Mouse (Mus musculus): ENCODE measurements around the gene Dmxl2. TPM values are rescaled to one million over a fixed set of nuclear protein-coding genes. Genes with fewer than 3 reads are reported as not detected.

The Dmxl2 gene
- polyA plus RNA-seq, 1 experiment = 0.25 TPM

- H3K79me3 ChIP-seq (ENCODE audit: low read depth) = no peaks in the 10 kb centered on the region
- H3ac ChIP-seq (ENCODE audit: control insufficient read depth, insufficient read length, low read depth) = no peak overlapping the region
- no peaks in the 10 kb centered on the region for H3K79me2 ChIP-seq (ENCODE audit: control insufficient read depth, insufficient read depth)
- no peak overlapping the region for H3K4me3 ChIP-seq (ENCODE audit: insufficient read depth, poor library complexity, severe bottlenecking)
- H3K36me3 ChIP-seq (ENCODE audit: control insufficient read depth, insufficient read depth) = no peaks in the 10 kb centered on the region
- TF ChIP-seq MYOD1 (IDR thresholded peaks at IDR 0.05; ENCODE audit: control insufficient read depth, insufficient read length, low read depth) = no peak
- TF ChIP-seq CTCF (IDR thresholded peaks at IDR 0.05; ENCODE audit: control insufficient read depth, insufficient read depth, insufficient read length) = no peak
- no peak for TF ChIP-seq USF1 (IDR thresholded peaks at IDR 0.05; ENCODE audit: low read depth)
- TF ChIP-seq MAX (IDR thresholded peaks at IDR 0.05) = no peak
- no peak for TF ChIP-seq FOSL1 (IDR thresholded peaks at IDR 0.05; ENCODE audit: insufficient read depth, low read length, poor library complexity, severe bottlenecking)
- no peak for TF ChIP-seq MYOG (IDR thresholded peaks at IDR 0.05; ENCODE audit: control insufficient read depth, extremely low read depth, insufficient read length)
- no peak for TF ChIP-seq CEBPB (IDR thresholded peaks at IDR 0.05; ENCODE audit: low read depth)
- H3K27me3 ChIP-seq (ENCODE audit: control insufficient read depth, insufficient read depth, insufficient read length) = peaks cover 30% of the 10 kb centered on the region
Observed at GRCm38 (mm10) chr9:54499791-54500190, 1.6 kb downstream of the Dmxl2 start.

GRCm38 (mm10) chr9:54499291-54499690 lies 2.1 kb downstream of the Dmxl2 start:
- H3K36me3 ChIP-seq (ENCODE audit: control insufficient read depth, insufficient read depth) = no peaks in the 10 kb centered on the region
- TF ChIP-seq MYOG (IDR thresholded peaks at IDR 0.05; ENCODE audit: control insufficient read depth, extremely low read depth, insufficient read length) (no peak), CEBPB (IDR thresholded peaks at IDR 0.05; ENCODE audit: low read depth) (no peak), CTCF (IDR thresholded peaks at IDR 0.05; ENCODE audit: control insufficient read depth, insufficient read depth, insufficient read length) (no peak), MYOD1 (IDR thresholded peaks at IDR 0.05; ENCODE audit: control insufficient read depth, insufficient read length, low read depth) (no peak), MAX (IDR thresholded peaks at IDR 0.05) (no peak), USF1 (IDR thresholded peaks at IDR 0.05; ENCODE audit: low read depth) (no peak), FOSL1 (IDR thresholded peaks at IDR 0.05; ENCODE audit: insufficient read depth, low read length, poor library complexity, severe bottlenecking) (no peak)
- no peak overlapping the region for H3ac ChIP-seq (ENCODE audit: control insufficient read depth, insufficient read length, low read depth)
- H3K79me3 ChIP-seq (ENCODE audit: low read depth) = no peaks in the 10 kb centered on the region
- peaks cover 31% of the 10 kb centered on the region for H3K27me3 ChIP-seq (ENCODE audit: control insufficient read depth, insufficient read depth, insufficient read length)
- H3K79me2 ChIP-seq (ENCODE audit: control insufficient read depth, insufficient read depth) = no peaks in the 10 kb centered on the region
- H3K4me3 ChIP-seq (ENCODE audit: insufficient read depth, poor library complexity, severe bottlenecking) = no peak overlapping the region

GRCm38 (mm10) chr9:54490431-54490830 lies 11.0 kb downstream of the Dmxl2 start:
- no peak overlapping the region for H3ac ChIP-seq (ENCODE audit: control insufficient read depth, insufficient read length, low read depth)
- H3K79me2 ChIP-seq (ENCODE audit: control insufficient read depth, insufficient read depth) = no peaks in the 10 kb centered on the region
- peaks cover 7% of the 10 kb centered on the region for H3K27me3 ChIP-seq (ENCODE audit: control insufficient read depth, insufficient read depth, insufficient read length)
- TF ChIP-seq FOSL1 (IDR thresholded peaks at IDR 0.05; ENCODE audit: insufficient read depth, low read length, poor library complexity, severe bottlenecking) (no peak), CEBPB (IDR thresholded peaks at IDR 0.05; ENCODE audit: low read depth) (no peak), CTCF (IDR thresholded peaks at IDR 0.05; ENCODE audit: control insufficient read depth, insufficient read depth, insufficient read length) (no peak)
- no peaks in the 10 kb centered on the region for H3K79me3 ChIP-seq (ENCODE audit: low read depth)
- H3K4me3 ChIP-seq (ENCODE audit: insufficient read depth, poor library complexity, severe bottlenecking) = no peak overlapping the region
- no peaks in the 10 kb centered on the region for H3K36me3 ChIP-seq (ENCODE audit: control insufficient read depth, insufficient read depth)

GRCm38 (mm10) chr9:54489599-54489998 lies 11.8 kb downstream of the Dmxl2 start:
- Histone ChIP-seq H3K79me3 (ENCODE audit: low read depth) (no peaks in the 10 kb centered on the region), H3K36me3 (ENCODE audit: control insufficient read depth, insufficient read depth) (no peaks in the 10 kb centered on the region), H3ac (ENCODE audit: control insufficient read depth, insufficient read length, low read depth) (no peak overlapping the region), H3K27me3 (ENCODE audit: control insufficient read depth, insufficient read depth, insufficient read length) (peaks cover 3% of the 10 kb centered on the region), H3K4me3 (ENCODE audit: insufficient read depth, poor library complexity, severe bottlenecking) (no peak overlapping the region), H3K79me2 (ENCODE audit: control insufficient read depth, insufficient read depth) (no peaks in the 10 kb centered on the region)
- TF ChIP-seq CEBPB (IDR thresholded peaks at IDR 0.05; ENCODE audit: low read depth) (no peak), CTCF (IDR thresholded peaks at IDR 0.05; ENCODE audit: control insufficient read depth, insufficient read depth, insufficient read length) (no peak), MYOG (IDR thresholded peaks at IDR 0.05; ENCODE audit: control insufficient read depth, extremely low read depth, insufficient read length) (no peak), MAX (IDR thresholded peaks at IDR 0.05) (no peak), FOSL1 (IDR thresholded peaks at IDR 0.05; ENCODE audit: insufficient read depth, low read length, poor library complexity, severe bottlenecking) (no peak), USF1 (IDR thresholded peaks at IDR 0.05; ENCODE audit: low read depth) (no peak), MYOD1 (IDR thresholded peaks at IDR 0.05; ENCODE audit: control insufficient read depth, insufficient read length, low read depth) (no peak)

- TF ChIP-seq FOSL1 (IDR thresholded peaks at IDR 0.05; ENCODE audit: insufficient read depth, low read length, poor library complexity, severe bottlenecking) (no peak), MYOG (IDR thresholded peaks at IDR 0.05; ENCODE audit: control insufficient read depth, extremely low read depth, insufficient read length) (no peak), MAX (IDR thresholded peaks at IDR 0.05) (no peak), MYOD1 (IDR thresholded peaks at IDR 0.05; ENCODE audit: control insufficient read depth, insufficient read length, low read depth) (no peak), CTCF (IDR thresholded peaks at IDR 0.05; ENCODE audit: control insufficient read depth, insufficient read depth, insufficient read length) (no peak), CEBPB (IDR thresholded peaks at IDR 0.05; ENCODE audit: low read depth) (no peak), USF1 (IDR thresholded peaks at IDR 0.05; ENCODE audit: low read depth) (no peak)
- H3K36me3 ChIP-seq (ENCODE audit: control insufficient read depth, insufficient read depth) = no peaks in the 10 kb centered on the region
- no peaks in the 10 kb centered on the region for H3K79me3 ChIP-seq (ENCODE audit: low read depth)
- no peaks in the 10 kb centered on the region for H3K79me2 ChIP-seq (ENCODE audit: control insufficient read depth, insufficient read depth)
- no peak overlapping the region for H3ac ChIP-seq (ENCODE audit: control insufficient read depth, insufficient read length, low read depth)
- no peak overlapping the region for H3K4me3 ChIP-seq (ENCODE audit: insufficient read depth, poor library complexity, severe bottlenecking)
- peaks cover 3% of the 10 kb centered on the region for H3K27me3 ChIP-seq (ENCODE audit: control insufficient read depth, insufficient read depth, insufficient read length)
Observed at GRCm38 (mm10) chr9:54484927-54485326, 16.5 kb downstream of the Dmxl2 start.

- TF ChIP-seq FOSL1 (IDR thresholded peaks at IDR 0.05; ENCODE audit: insufficient read depth, low read length, poor library complexity, severe bottlenecking) (no peak), MYOD1 (IDR thresholded peaks at IDR 0.05; ENCODE audit: control insufficient read depth, insufficient read length, low read depth) (no peak), CTCF (IDR thresholded peaks at IDR 0.05; ENCODE audit: control insufficient read depth, insufficient read depth, insufficient read length) (no peak), MYOG (IDR thresholded peaks at IDR 0.05; ENCODE audit: control insufficient read depth, extremely low read depth, insufficient read length) (no peak), USF1 (IDR thresholded peaks at IDR 0.05; ENCODE audit: low read depth) (no peak), MAX (IDR thresholded peaks at IDR 0.05) (no peak), CEBPB (IDR thresholded peaks at IDR 0.05; ENCODE audit: low read depth) (no peak)
- H3K79me3 ChIP-seq (ENCODE audit: low read depth) = no peaks in the 10 kb centered on the region
- no peaks in the 10 kb centered on the region for H3K79me2 ChIP-seq (ENCODE audit: control insufficient read depth, insufficient read depth)
- no peak overlapping the region for H3ac ChIP-seq (ENCODE audit: control insufficient read depth, insufficient read length, low read depth)
- no peak overlapping the region for H3K4me3 ChIP-seq (ENCODE audit: insufficient read depth, poor library complexity, severe bottlenecking)
- H3K27me3 ChIP-seq (ENCODE audit: control insufficient read depth, insufficient read depth, insufficient read length) = peaks cover 3% of the 10 kb centered on the region
- H3K36me3 ChIP-seq (ENCODE audit: control insufficient read depth, insufficient read depth) = no peaks in the 10 kb centered on the region
Observed at GRCm38 (mm10) chr9:54483215-54483614, 18.2 kb downstream of the Dmxl2 start.
